In genomic region chr5:15466218-15466617, GRCm38 (mm10) we compare ENCODE assay signal across 10 mouse cellular contexts. TPM values are rescaled to one million over a fixed set of nuclear protein-coding genes. Genes with fewer than 3 reads are reported as not detected.
"Had no signal": no experiment of that assay in that cellular context is flagged by ENCODE, and none has a peak within 500 bp of the region (broad histone marks: within the 10 kb centered on the region; RNA-seq: fewer than 3 reads in every experiment).

No protein-coding gene starts in this region.

RNA-seq across cellular contexts. Expression of gene Gm21149, which starts 10.1 kb away (rescaled TPM):
- polyA plus RNA-seq: kidney, embryonic 15.5 days; liver, embryonic 12.5 days; liver, embryonic 15.5 days; midbrain, embryonic 10.5 days; midbrain, embryonic 15.5 days; myocyte; neural tube, embryonic 15.5 days; stomach, embryonic 14.5 days; stomach, postnatal 0 days; thymus, adult 2 months had no signal
